Mouse (Mus musculus): Measurements from ENCODE around the gene Mcl1.

- TF ChIP-seq CTCF (IDR thresholded peaks at IDR 0.05; ENCODE audit: control insufficient read depth, insufficient read depth, insufficient replicate concordance, low read depth, low read length): no peak
- no peak for TF ChIP-seq POLR2A (IDR thresholded peaks at IDR 0.05; ENCODE audit: control insufficient read depth, low read depth, low read length)
These were observed 3.2 kb upstream of the Mcl1 start for GRCm38 (mm10) chr3:95655437-95655836.

Measured in testis, adult 2 months (tissue).